24 mouse cellular contexts compared by ENCODE assay signal in the genomic region with DNA sequence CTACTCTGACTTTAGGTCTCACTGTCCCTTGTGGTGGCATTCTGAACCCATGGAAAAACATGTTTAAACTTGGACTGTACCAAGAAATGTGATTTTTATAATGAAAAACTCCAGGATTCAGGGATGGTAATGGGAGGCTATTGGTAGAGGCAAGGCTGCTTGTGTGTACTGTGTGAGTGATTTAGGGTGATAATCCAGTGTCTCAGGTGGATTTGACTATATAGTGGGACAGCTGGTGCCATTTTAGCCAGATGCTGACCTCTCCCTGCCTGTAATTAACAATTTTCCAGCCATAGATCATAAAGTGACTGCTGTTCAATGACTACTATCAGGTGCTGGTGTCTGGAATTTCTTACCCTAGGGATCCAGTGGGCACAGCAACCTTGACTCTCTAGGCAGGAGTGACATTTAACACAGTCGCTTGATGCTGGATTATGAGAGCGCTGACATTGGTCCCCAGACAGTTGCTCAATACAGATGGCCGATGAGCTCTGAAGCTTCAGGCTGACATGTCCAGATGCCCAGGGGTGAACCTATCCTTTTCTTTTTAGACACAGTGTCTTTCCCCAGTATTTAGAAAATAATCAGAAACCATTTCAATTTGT.
DNase-seq lines count a peak whose midpoint lies in the region; ATAC-seq and TF ChIP-seq lines count a peak whose summit lies in the region.
"Had no signal": no experiment of that assay in that cellular context is flagged by ENCODE, and none has a peak within 500 bp of the region (broad histone marks: within the 10 kb centered on the region; RNA-seq: fewer than 3 reads in every experiment).

No protein-coding gene starts in this region.

- H3K27ac ChIP-seq in midbrain, embryonic 12.5 days (replicated peaks), result no peak overlapping the region; the same call in 1 of the 2 replicates
- no peak overlapping the region for H3K27ac ChIP-seq in midbrain, embryonic 10.5 days (replicated peaks)
- peak overlapping the region; percentile 3 for H3K27ac ChIP-seq in hindbrain, embryonic 13.5 days
- no peak overlapping the region for H3K27ac ChIP-seq in hindbrain, postnatal 0 days
- peak overlapping the region; percentile 6; the same call in 1 of the 2 replicates for H3K27ac ChIP-seq in neural tube, embryonic 13.5 days (replicated peaks)
- no peak overlapping the region for H3K27ac ChIP-seq in forebrain, embryonic 14.5 days (ENCODE audit: low read depth, low read length)
- H3K27ac ChIP-seq: liver, embryonic 12.5 days had no signal

- WGBS in midbrain, embryonic 12.5 days, result 68% methylated on average over 3 of the region's 3 CpGs
- WGBS in midbrain, embryonic 10.5 days, result 88% methylated on average over 3 of the region's 3 CpGs
- WGBS in hindbrain, embryonic 13.5 days, result 35% methylated on average over 3 of the region's 3 CpGs
- WGBS in hindbrain, postnatal 0 days, result 37% methylated on average over 3 of the region's 3 CpGs
- whole genome bisulfite sequencing in neural tube, embryonic 13.5 days, result 37% methylated on average over 3 of the region's 3 CpGs
- 88% methylated on average over 3 of the region's 3 CpGs for WGBS in forebrain, embryonic 14.5 days

- H3K27me3 ChIP-seq in midbrain, embryonic 12.5 days, result no peaks in the 10 kb centered on the region
- H3K27me3 ChIP-seq in midbrain, embryonic 10.5 days (ENCODE audit: low read depth, poor library complexity, severe bottlenecking), result no peaks in the 10 kb centered on the region
- no peaks in the 10 kb centered on the region for H3K27me3 ChIP-seq in hindbrain, embryonic 13.5 days
- no peaks in the 10 kb centered on the region for H3K27me3 ChIP-seq in hindbrain, postnatal 0 days (ENCODE audit: insufficient read depth, low read length)
- no peaks in the 10 kb centered on the region for H3K27me3 ChIP-seq in neural tube, embryonic 13.5 days
- no peaks in the 10 kb centered on the region for H3K27me3 ChIP-seq in forebrain, embryonic 14.5 days (replicated peaks; ENCODE audit: control insufficient read depth, insufficient read depth, low read length)
- H3K27me3 ChIP-seq: liver, embryonic 12.5 days; megakaryocyte, embryonic 14.5 days had no signal

- no peak overlapping the region for H3K4me3 ChIP-seq in midbrain, embryonic 12.5 days
- H3K4me3 ChIP-seq in midbrain, embryonic 10.5 days, result no peak overlapping the region
- no peak overlapping the region for H3K4me3 ChIP-seq in hindbrain, embryonic 13.5 days
- no peak overlapping the region for H3K4me3 ChIP-seq in hindbrain, postnatal 0 days (ENCODE audit: low read length)
- H3K4me3 ChIP-seq in neural tube, embryonic 13.5 days, result no peak overlapping the region
- no peak overlapping the region for H3K4me3 ChIP-seq in forebrain, embryonic 14.5 days (ENCODE audit: low read depth, low read length)
- H3K4me3 ChIP-seq: erythroblast, embryonic 14.5 days; liver, embryonic 12.5 days; megakaryocyte, embryonic 14.5 days; myocyte had no signal

- H3K9me3 ChIP-seq in midbrain, embryonic 12.5 days, result no peaks in the 10 kb centered on the region
- no peaks in the 10 kb centered on the region for H3K9me3 ChIP-seq in midbrain, embryonic 10.5 days (replicated peaks)
- H3K9me3 ChIP-seq in hindbrain, embryonic 13.5 days, result no peaks in the 10 kb centered on the region
- no peaks in the 10 kb centered on the region for H3K9me3 ChIP-seq in hindbrain, postnatal 0 days (ENCODE audit: low read length)
- H3K9me3 ChIP-seq in neural tube, embryonic 13.5 days, result no peaks in the 10 kb centered on the region
- no peaks in the 10 kb centered on the region for H3K9me3 ChIP-seq in forebrain, embryonic 14.5 days (replicated peaks; ENCODE audit: control insufficient read depth, low read length)
- H3K9me3 ChIP-seq: liver, embryonic 12.5 days; megakaryocyte, embryonic 14.5 days had no signal

- H3K36me3 ChIP-seq in midbrain, embryonic 12.5 days, result no peaks in the 10 kb centered on the region
- no peaks in the 10 kb centered on the region for H3K36me3 ChIP-seq in midbrain, embryonic 10.5 days
- no peaks in the 10 kb centered on the region for H3K36me3 ChIP-seq in hindbrain, embryonic 13.5 days
- no peaks in the 10 kb centered on the region for H3K36me3 ChIP-seq in hindbrain, postnatal 0 days (ENCODE audit: insufficient read depth, low read length)
- H3K36me3 ChIP-seq in neural tube, embryonic 13.5 days, result no peaks in the 10 kb centered on the region
- no peaks in the 10 kb centered on the region for H3K36me3 ChIP-seq in forebrain, embryonic 14.5 days (ENCODE audit: control insufficient read depth, insufficient read depth, low read length)
- H3K36me3 ChIP-seq: liver, embryonic 12.5 days had no signal

- no peak for DNase-seq in midbrain, embryonic 10.5 days (ENCODE audit: low spot score)
- peak; percentile 35 for DNase-seq in hindbrain, postnatal 0 days (ENCODE audit: low spot score)
- no peak for DNase-seq in forebrain, embryonic 14.5 days (ENCODE audit: low spot score)
- no peak for DNase-seq in cerebellum, postnatal 4 days (ENCODE audit: low spot score in 2 of 2)
- DNase-seq: adrenal gland, postnatal 14 days; cerebellum, adult 11-12 months; gastrocnemius, postnatal 14 days; heart, postnatal 36 days; kidney, adult 11 months; kidney, postnatal 25 days; liver, postnatal 0 days; lung, postnatal 36 days; thymus, postnatal 4 days had no signal

- no peak overlapping the region for H3K9ac ChIP-seq in midbrain, embryonic 12.5 days (replicated peaks)
- H3K9ac ChIP-seq in hindbrain, embryonic 13.5 days, result no peak overlapping the region
- no peak overlapping the region for H3K9ac ChIP-seq in hindbrain, postnatal 0 days (replicated peaks; ENCODE audit: low read length)
- no peak overlapping the region for H3K9ac ChIP-seq in neural tube, embryonic 13.5 days
- no peak overlapping the region for H3K9ac ChIP-seq in forebrain, embryonic 14.5 days (ENCODE audit: low read length)
- H3K9ac ChIP-seq: liver, embryonic 12.5 days; liver, postnatal 0 days had no signal

- H3K4me2 ChIP-seq in midbrain, embryonic 12.5 days (replicated peaks), result no peak overlapping the region
- H3K4me2 ChIP-seq in hindbrain, embryonic 13.5 days, result no peak overlapping the region
- no peak overlapping the region for H3K4me2 ChIP-seq in hindbrain, postnatal 0 days (ENCODE audit: low read depth, low read length)
- H3K4me2 ChIP-seq in neural tube, embryonic 13.5 days, result no peak overlapping the region
- no peak overlapping the region for H3K4me2 ChIP-seq in forebrain, embryonic 14.5 days (ENCODE audit: low read length)
- H3K4me2 ChIP-seq: heart, embryonic 11.5 days; liver, embryonic 12.5 days had no signal

- peak; percentile 75; the same call in 1 of the 2 replicates for ATAC-seq in midbrain, embryonic 12.5 days (ENCODE audit: low FRiP score, low read depth)
- 0 out of 2 replicates have a peak, but pooled peaks have one; percentile 26 for ATAC-seq in hindbrain, embryonic 13.5 days (ENCODE audit: low FRiP score)
- peak; percentile 61 for ATAC-seq in hindbrain, postnatal 0 days
- peak; percentile 63 for ATAC-seq in neural tube, embryonic 13.5 days (ENCODE audit: low read depth)
- no peak for ATAC-seq in megakaryocyte-erythroid progenitor cell, adult 5-6 weeks (replicated peaks; ENCODE audit: low FRiP score, low TSS enrichment, poor library complexity, severe bottlenecking)
- no peak for ATAC-seq in forebrain, embryonic 14.5 days
- ATAC-seq: CD4-positive, CD25-positive, alpha-beta regulatory T cell, adult 4 months; inflammation-experienced regulatory T-cells, adult 6 months; liver, embryonic 12.5 days; liver, postnatal 0 days had no signal

- H3K4me1 ChIP-seq in midbrain, embryonic 12.5 days, result peaks cover 4% of the 10 kb centered on the region; the same call in 1 of the 2 replicates
- H3K4me1 ChIP-seq in midbrain, embryonic 10.5 days, result 0 out of 2 replicates have a peak, but pooled peaks cover 5% of the 10 kb centered on the region
- peaks cover 12% of the 10 kb centered on the region for H3K4me1 ChIP-seq in hindbrain, embryonic 13.5 days (replicated peaks)
- H3K4me1 ChIP-seq in hindbrain, postnatal 0 days (ENCODE audit: insufficient read depth, low read length), result peaks cover 5% of the 10 kb centered on the region; the same call in 1 of the 2 replicates
- peaks cover 12% of the 10 kb centered on the region for H3K4me1 ChIP-seq in neural tube, embryonic 13.5 days (replicated peaks)
- H3K4me1 ChIP-seq in forebrain, embryonic 14.5 days (ENCODE audit: control insufficient read depth, insufficient read depth, low read length), result no peaks in the 10 kb centered on the region
- H3K4me1 ChIP-seq: liver, embryonic 12.5 days; megakaryocyte, embryonic 14.5 days had no signal

- TF ChIP-seq CTCF in hindbrain, postnatal 0 days (IDR thresholded peaks at IDR 0.05; ENCODE audit: low read depth), result 0 out of 2 replicates have a peak, but pooled peaks have one; percentile 6

Comparison
In these comparisons a context has a peak if more than half of its experiments do, and no peak if none do; other contexts are left out.
1. H3K27ac ChIP-seq: peak in hindbrain, embryonic 13.5 days (single experiment) and neural tube, embryonic 13.5 days (single experiment); none in midbrain, embryonic 12.5 days (single experiment), midbrain, embryonic 10.5 days (single experiment), hindbrain, postnatal 0 days (single experiment) and forebrain, embryonic 14.5 days (single experiment).
2. ATAC-seq: peak in midbrain, embryonic 12.5 days (single experiment), hindbrain, embryonic 13.5 days (single experiment), hindbrain, postnatal 0 days (single experiment) and neural tube, embryonic 13.5 days (single experiment); none in megakaryocyte-erythroid progenitor cell, adult 5-6 weeks (single experiment) and forebrain, embryonic 14.5 days (single experiment).